In the genomic region with DNA sequence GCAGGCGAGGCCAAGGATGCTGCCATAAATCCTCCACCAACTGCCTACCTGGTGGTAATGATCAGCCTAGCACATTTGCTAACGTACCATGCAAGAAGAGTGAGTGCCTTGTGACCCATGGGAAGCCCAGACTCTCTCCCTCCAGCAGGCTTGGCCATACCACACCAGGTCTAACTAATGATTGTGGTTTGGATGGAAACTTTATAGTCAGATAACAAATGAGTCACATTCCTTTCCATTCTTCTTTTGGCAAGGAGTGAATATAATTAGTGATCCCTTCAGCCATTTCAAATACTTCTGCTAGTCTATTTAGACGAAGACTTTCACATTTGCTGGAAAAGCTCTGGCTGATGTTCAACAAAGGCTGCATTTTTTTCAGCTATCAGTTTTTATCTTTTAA, we compare ENCODE assay signal across 13 mouse cellular contexts.
"Had no signal": no experiment of that assay in that cellular context is flagged by ENCODE, and none has a peak within 500 bp of the region (broad histone marks: within the 10 kb centered on the region; RNA-seq: fewer than 3 reads in every experiment).

No protein-coding gene starts in this region.

- ATAC-seq: lung, postnatal 0 days; midbrain, embryonic 13.5 days; midbrain, embryonic 16.5 days had no signal

- DNase-seq: kidney, adult 9 months; kidney, postnatal 14 days; kidney, postnatal 4 days; layer of hippocampus, adult 9-11 months; liver, embryonic 13.5 days; lung, adult 2 months; lung, postnatal 36 days; thymus, adult 2 months; thymus, postnatal 14 days; thymus, postnatal 4 days had no signal
